ENCODE assay signal across 16 mouse cellular contexts in genomic region chr13:98834199-98834598, GRCm38 (mm10). TPM values are rescaled to one million over a fixed set of nuclear protein-coding genes. Genes with fewer than 3 reads are reported as not detected.
DNase-seq lines count a peak whose midpoint lies in the region; ATAC-seq and TF ChIP-seq lines count a peak whose summit lies in the region.
"Had no signal": no experiment of that assay in that cellular context is flagged by ENCODE, and none has a peak within 500 bp of the region (broad histone marks: within the 10 kb centered on the region; RNA-seq: fewer than 3 reads in every experiment).

No protein-coding gene starts in this region.

- DNase-seq in hindbrain, embryonic 11.5 days (ENCODE audit: low spot score), result no peak
- DNase-seq in liver, embryonic 14.5 days (ENCODE audit: low read depth in 3 of 3, low spot score in 3 of 3), result no peak
- no peak for DNase-seq in liver
- peak; percentile 40 for DNase-seq in R1 (ENCODE audit: low read depth, low spot score)
- no peak for DNase-seq in embryo, embryonic 11 days
- DNase-seq: adrenal gland, adult 2 months; cerebellum, postnatal 10 days; gastrocnemius, postnatal 25 days; kidney, adult 9 months; lung, postnatal 10 days; thymus, postnatal 36 days had no signal

- TF ChIP-seq CTCF in liver, embryonic 14.5 days (IDR thresholded peaks at IDR 0.05; ENCODE audit: low read depth), result 0 out of 2 replicates have a peak, but pooled peaks have one; percentile 14

- no peaks in the 10 kb centered on the region for H3K9me3 ChIP-seq in hindbrain, embryonic 13.5 days
- no peaks in the 10 kb centered on the region for H3K9me3 ChIP-seq in hindbrain, embryonic 11.5 days (ENCODE audit: control insufficient read depth, low read length)
- no peaks in the 10 kb centered on the region for H3K9me3 ChIP-seq in liver, embryonic 14.5 days (ENCODE audit: control insufficient read depth, low read length)
- H3K9me3 ChIP-seq in intestine, embryonic 16.5 days (ENCODE audit: control insufficient read depth, low read length), result no peaks in the 10 kb centered on the region
- H3K9me3 ChIP-seq: embryonic facial prominence, embryonic 13.5 days; forebrain, embryonic 13.5 days; limb, embryonic 12.5 days had no signal

- H3K4me3 ChIP-seq in hindbrain, embryonic 13.5 days, result no peak overlapping the region
- H3K4me3 ChIP-seq in hindbrain, embryonic 11.5 days (ENCODE audit: low read depth, low read length), result no peak overlapping the region
- H3K4me3 ChIP-seq in liver, embryonic 14.5 days (ENCODE audit: insufficient read depth in 1 of 2, low read depth in 2 of 2, low read length in 2 of 2), result no peak overlapping the region
- no peak overlapping the region for H3K4me3 ChIP-seq in intestine, embryonic 16.5 days (ENCODE audit: low read length)
- H3K4me3 ChIP-seq: embryonic facial prominence, embryonic 13.5 days; forebrain, embryonic 13.5 days; limb, embryonic 12.5 days had no signal

- WGBS in hindbrain, embryonic 13.5 days, result 45% methylated on average over 1 of the region's 1 CpGs
- WGBS in hindbrain, embryonic 11.5 days, result 80% methylated on average over 1 of the region's 1 CpGs
- 40% methylated on average over 1 of the region's 1 CpGs for WGBS in liver, embryonic 14.5 days (ENCODE audit: insufficient replicate concordance)
- 65% methylated on average over 1 of the region's 1 CpGs for WGBS in intestine, embryonic 16.5 days

- peaks cover 20% of the 10 kb centered on the region for H3K36me3 ChIP-seq in hindbrain, embryonic 13.5 days
- H3K36me3 ChIP-seq in hindbrain, embryonic 11.5 days (ENCODE audit: control insufficient read depth, insufficient read depth, low read length), result no peaks in the 10 kb centered on the region
- H3K36me3 ChIP-seq in liver, embryonic 14.5 days (replicated peaks; ENCODE audit: control insufficient read depth, insufficient read depth, low read depth), result no peaks in the 10 kb centered on the region
- H3K36me3 ChIP-seq in intestine, embryonic 16.5 days (ENCODE audit: control insufficient read depth, insufficient read depth, low read length), result 0 out of 2 replicates have a peak, but pooled peaks cover 5% of the 10 kb centered on the region

- no peak overlapping the region for H3K4me2 ChIP-seq in hindbrain, embryonic 13.5 days
- no peak overlapping the region for H3K4me2 ChIP-seq in hindbrain, embryonic 11.5 days (replicated peaks; ENCODE audit: low read depth, low read length)
- H3K4me2 ChIP-seq in liver, embryonic 14.5 days (ENCODE audit: low read depth), result no peak overlapping the region
- H3K4me2 ChIP-seq in intestine, embryonic 16.5 days (ENCODE audit: low read depth, low read length), result no peak overlapping the region
- H3K4me2 ChIP-seq: embryonic facial prominence, embryonic 13.5 days; forebrain, embryonic 13.5 days; limb, embryonic 12.5 days had no signal

- no peak for ATAC-seq in hindbrain, embryonic 13.5 days (ENCODE audit: low FRiP score)
- no peak for ATAC-seq in hindbrain, embryonic 11.5 days (ENCODE audit: low FRiP score)
- no peak for ATAC-seq in liver, embryonic 14.5 days (ENCODE audit: insufficient read depth)
- peak; percentile 51; the same call in 1 of the 2 replicates for ATAC-seq in intestine, embryonic 16.5 days
- ATAC-seq: forebrain, embryonic 13.5 days had no signal

- H3K27ac ChIP-seq in hindbrain, embryonic 13.5 days, result 0 out of 2 replicates have a peak overlapping the region, but pooled peaks have one; percentile 40
- no peak overlapping the region for H3K27ac ChIP-seq in hindbrain, embryonic 11.5 days (ENCODE audit: low read depth, low read length)
- H3K27ac ChIP-seq in liver, embryonic 14.5 days, result no peak overlapping the region
- H3K27ac ChIP-seq in intestine, embryonic 16.5 days (ENCODE audit: low read length), result no peak overlapping the region
- H3K27ac ChIP-seq: embryonic facial prominence, embryonic 13.5 days; forebrain, embryonic 13.5 days had no signal

- H3K9ac ChIP-seq in hindbrain, embryonic 13.5 days, result no peak overlapping the region
- no peak overlapping the region for H3K9ac ChIP-seq in hindbrain, embryonic 11.5 days (ENCODE audit: low read depth, low read length)
- H3K9ac ChIP-seq in liver, embryonic 14.5 days (replicated peaks), result no peak overlapping the region
- H3K9ac ChIP-seq in intestine, embryonic 16.5 days (ENCODE audit: low read depth, low read length), result no peak overlapping the region
- H3K9ac ChIP-seq: embryonic facial prominence, embryonic 13.5 days; forebrain, embryonic 13.5 days; limb, embryonic 12.5 days had no signal

- TF ChIP-seq EP300 in liver, embryonic 14.5 days (IDR thresholded peaks at IDR 0.05; ENCODE audit: low read depth), result no peak

- no peaks in the 10 kb centered on the region for H3K4me1 ChIP-seq in hindbrain, embryonic 13.5 days (replicated peaks)
- no peaks in the 10 kb centered on the region for H3K4me1 ChIP-seq in hindbrain, embryonic 11.5 days (replicated peaks; ENCODE audit: control insufficient read depth, insufficient read depth, low read length)
- peaks cover 4 to 7% of the 10 kb centered on the region in 2 experiments for H3K4me1 ChIP-seq in liver, embryonic 14.5 days (replicated peaks; ENCODE audit: control insufficient read depth in 2 of 2, insufficient read depth in 2 of 2, low read length in 1 of 2)
- no peaks in the 10 kb centered on the region for H3K4me1 ChIP-seq in intestine, embryonic 16.5 days (ENCODE audit: control insufficient read depth, insufficient read depth, low read length)
- H3K4me1 ChIP-seq: embryonic facial prominence, embryonic 13.5 days; forebrain, embryonic 13.5 days; limb, embryonic 12.5 days had no signal

- no peaks in the 10 kb centered on the region for H3K27me3 ChIP-seq in hindbrain, embryonic 13.5 days
- H3K27me3 ChIP-seq in hindbrain, embryonic 11.5 days (ENCODE audit: control insufficient read depth, insufficient read depth, low read length), result no peaks in the 10 kb centered on the region
- no peaks in the 10 kb centered on the region for H3K27me3 ChIP-seq in liver, embryonic 14.5 days (ENCODE audit: control insufficient read depth, insufficient read depth, low read length)
- no peaks in the 10 kb centered on the region for H3K27me3 ChIP-seq in intestine, embryonic 16.5 days (replicated peaks; ENCODE audit: control insufficient read depth, insufficient read depth, low read length)
- H3K27me3 ChIP-seq: embryonic facial prominence, embryonic 13.5 days; forebrain, embryonic 13.5 days; limb, embryonic 12.5 days had no signal

RNA-seq across cellular contexts. Expression of gene Fcho2, which starts 18.9 kb away (rescaled TPM):
- polyA plus RNA-seq in hindbrain, embryonic 13.5 days (2015; fragmentation: Nextera tagmentation; extraction: Ambion mirVana), result 29.4 and 31.4 TPM in 2 replicates
- 28.5 and 35.5 TPM in 2 replicates for polyA plus RNA-seq in hindbrain, embryonic 11.5 days (2014; fragmentation: Nextera tagmentation; extraction: Ambion mirVana)
- 11.6 and 14.3 TPM in 2 replicates for polyA plus RNA-seq in liver, embryonic 14.5 days (2012; rRNA removed)
- 16.8 and 17.7 TPM in 2 replicates for polyA plus RNA-seq in liver, embryonic 14.5 days (2014; fragmentation: Nextera tagmentation; extraction: Ambion mirVana)
- 31.2 and 31.9 TPM in 2 replicates for polyA plus RNA-seq in intestine, embryonic 16.5 days (2015; fragmentation: Nextera tagmentation; extraction: Ambion mirVana)
